Mouse (Mus musculus) MEL (cell line): ENCODE measurements around the gene Stpg2. TPM values are rescaled to one million over a fixed set of nuclear protein-coding genes. Genes with fewer than 3 reads are reported as not detected.

ENCODE experiments used
- DNase-seq: peaks from one replicate; pipeline ENCODE4 v3.0.0; 2011; ENCODE audit warnings: low read depth, low spot score
- H3K27ac ChIP-seq: 2 replicates; pipeline ENCODE4 v1.5.1; 2012; ENCODE audit warnings: low read depth, mild to moderate bottlenecking, control low read depth, low read length, moderate library complexity; ENCODE audit not compliant: control insufficient read depth
- H3K27me3 ChIP-seq, 2 experiments: fragments of 150-350 bp in 1 of 2; sonication (generic) in 1 of 2; 2 replicates each; pipeline ENCODE4 v1.6.1; 2012; ENCODE audit warnings: low read length in 2 of 2, mild to moderate bottlenecking in 2 of 2, improper control_type of control experiment in 1 of 2, moderate library complexity in 1 of 2; ENCODE audit not compliant: insufficient read depth in 2 of 2, control insufficient read depth in 1 of 2
- H3K36me3 ChIP-seq, 2 experiments: 2 replicates each; pipeline ENCODE4 v1.6.1; 2012 to 2014; ENCODE audit warnings: low read length in 2 of 2, improper control_type of control experiment in 1 of 2, inconsistent platforms in 1 of 2, mild to moderate bottlenecking in 1 of 2; ENCODE audit not compliant: insufficient read depth in 2 of 2, control insufficient read depth in 1 of 2
- H3K4me1 ChIP-seq, 2 experiments: fragments of 150-350 bp in 1 of 2; sonication (generic) in 1 of 2; 2 replicates each; pipeline ENCODE4 v1.6.1; 2012; ENCODE audit warnings: low read length in 2 of 2, improper control_type of control experiment in 1 of 2, mild to moderate bottlenecking in 1 of 2; ENCODE audit not compliant: insufficient read depth in 2 of 2, control insufficient read depth in 1 of 2
- H3K4me3 ChIP-seq, 2 experiments: fragments of 150-350 bp in 1 of 2; sonication (generic) in 1 of 2; 2 replicates each; pipeline ENCODE4 v1.5.1; 2012; ENCODE audit warnings: low read depth in 2 of 2, low read length in 2 of 2, mild to moderate bottlenecking in 2 of 2, moderate library complexity in 2 of 2, control low read depth in 1 of 2, improper control_type of control experiment in 1 of 2; ENCODE audit not compliant: control insufficient read depth in 1 of 2, insufficient read depth in 1 of 2
- H3K79me2 ChIP-seq: 2 replicates; pipeline ENCODE4 v1.6.1; 2012; ENCODE audit warnings: mild to moderate bottlenecking, low read length, moderate library complexity; ENCODE audit not compliant: control insufficient read depth, poor library complexity, insufficient read depth
- H3K9ac ChIP-seq: 2 replicates; pipeline ENCODE4 v1.6.1; 2012; ENCODE audit warnings: low read depth, mild to moderate bottlenecking, control low read depth, low read length, moderate library complexity; ENCODE audit not compliant: control insufficient read depth, poor library complexity, severe bottlenecking
- H3K9me3 ChIP-seq: fragments of 150-350 bp; sonication (generic); replicated peaks from 2 replicates; pipeline ENCODE4 v1.6.1; 2012; ENCODE audit warnings: mild to moderate bottlenecking, low read length, improper control_type of control experiment, moderate library complexity; ENCODE audit not compliant: insufficient read depth
- BHLHE40 ChIP-seq: IDR thresholded peaks from 2 replicates; pipeline ENCODE4 v1.6.1; 2012; ENCODE audit warnings: low read depth, mild to moderate bottlenecking, inconsistent platforms, low read length, improper control_type of control experiment, borderline replicate concordance
- CHD2 ChIP-seq: IDR thresholded peaks from 2 replicates; pipeline ENCODE4 v1.6.1; 2011; ENCODE audit warnings: low read length, improper control_type of control experiment
- CTCF ChIP-seq, 3 experiments: IDR thresholded peaks in 2 of 3; conservative IDR thresholded peaks in 1 of 3; 2 replicates each; pipeline ENCODE4 v1.5.1; 2011 to 2012; ENCODE audit warnings: low read length in 3 of 3, low read depth in 2 of 3, mild to moderate bottlenecking in 2 of 3, improper control_type of control experiment in 1 of 3, inconsistent platforms in 1 of 3, mixed read lengths in 1 of 3, moderate library complexity in 1 of 3; ENCODE audit not compliant: control insufficient read depth in 1 of 3, insufficient read depth in 1 of 3, poor library complexity in 1 of 3, severe bottlenecking in 1 of 3
- E2F4 ChIP-seq: IDR thresholded peaks from 2 replicates; pipeline ENCODE4 v1.6.1; 2011; ENCODE audit warnings: low read depth, low read length, improper control_type of control experiment, borderline replicate concordance
- ELF1 ChIP-seq: IDR thresholded peaks from 2 replicates; pipeline ENCODE4 v1.6.1; 2014; ENCODE audit warnings: low read depth, mild to moderate bottlenecking, inconsistent platforms, low read length, improper control_type of control experiment, moderate library complexity
- EP300 ChIP-seq, 2 experiments: IDR thresholded peaks; 2 replicates each; pipeline ENCODE4 v1.6.1; 2011; ENCODE audit warnings: improper control_type of control experiment in 2 of 2, low read length in 2 of 2, low read depth in 1 of 2, mild to moderate bottlenecking in 1 of 2
- HCFC1 ChIP-seq: IDR thresholded peaks from 2 replicates; pipeline ENCODE4 v1.6.1; 2012; ENCODE audit warnings: low read depth, mild to moderate bottlenecking, inconsistent platforms, low read length, improper control_type of control experiment, moderate library complexity
- KAT2A ChIP-seq: conservative IDR thresholded peaks from 2 replicates; pipeline ENCODE4 v1.6.1; 2012; ENCODE audit warnings: low read depth, low read length, improper control_type of control experiment, inconsistent platforms
- MAX ChIP-seq: IDR thresholded peaks from 2 replicates; pipeline ENCODE4 v1.6.1; 2011; ENCODE audit warnings: low read length, improper control_type of control experiment
- MAZ ChIP-seq: IDR thresholded peaks from 2 replicates; pipeline ENCODE4 v1.6.1; 2012; ENCODE audit warnings: low read depth, mild to moderate bottlenecking, inconsistent platforms, low read length, improper control_type of control experiment
- MEF2A ChIP-seq: IDR thresholded peaks from 2 replicates; pipeline ENCODE4 v1.6.1; 2014; ENCODE audit warnings: low read depth, mild to moderate bottlenecking, inconsistent platforms, low read length, improper control_type of control experiment; ENCODE audit not compliant: poor library complexity, insufficient replicate concordance, severe bottlenecking; ENCODE audit errors: extremely low read depth
- MYB ChIP-seq: IDR thresholded peaks from 2 replicates; pipeline ENCODE4 v1.6.1; 2011; ENCODE audit warnings: mild to moderate bottlenecking, low read depth, low read length, improper control_type of control experiment
- MYC ChIP-seq: IDR thresholded peaks from 2 replicates; pipeline ENCODE4 v1.6.1; 2011; ENCODE audit warnings: low read depth, mild to moderate bottlenecking, low read length, improper control_type of control experiment, moderate library complexity
- NRF1 ChIP-seq: IDR thresholded peaks from 2 replicates; pipeline ENCODE4 v1.6.1; 2014; ENCODE audit warnings: low read depth, mild to moderate bottlenecking, inconsistent platforms, low read length, improper control_type of control experiment, moderate library complexity; ENCODE audit not compliant: poor library complexity, insufficient read depth, severe bottlenecking
- POLR2A ChIP-seq, 2 experiments: IDR thresholded peaks; 2 replicates each; pipeline ENCODE4 v1.6.1; 2011 to 2012; ENCODE audit warnings: low read length in 2 of 2, mild to moderate bottlenecking in 2 of 2, control low read depth in 1 of 2, improper control_type of control experiment in 1 of 2, low read depth in 1 of 2, moderate library complexity in 1 of 2; ENCODE audit not compliant: control insufficient read depth in 1 of 2, insufficient read depth in 1 of 2, poor library complexity in 1 of 2
- POLR2AphosphoS2 ChIP-seq: IDR thresholded peaks from 2 replicates; pipeline ENCODE4 v1.6.1; 2011; ENCODE audit warnings: low read length, improper control_type of control experiment
- RAD21 ChIP-seq: IDR thresholded peaks from 2 replicates; pipeline ENCODE4 v1.6.1; 2011; ENCODE audit warnings: mild to moderate bottlenecking, low read depth, low read length, improper control_type of control experiment
- SIN3A ChIP-seq: IDR thresholded peaks from 2 replicates; pipeline ENCODE4 v1.6.1; 2012; ENCODE audit warnings: low read length, improper control_type of control experiment, inconsistent platforms
- TAL1 ChIP-seq: IDR thresholded peaks from 2 replicates; pipeline ENCODE4 v1.6.1; 2012; ENCODE audit warnings: mild to moderate bottlenecking, inconsistent platforms, low read length, moderate library complexity, mixed read lengths
- USF2 ChIP-seq, 2 experiments: IDR thresholded peaks; 2 replicates each; pipeline ENCODE4 v1.6.1; 2011 to 2012; ENCODE audit warnings: improper control_type of control experiment in 2 of 2, low read length in 2 of 2, borderline replicate concordance in 1 of 2, inconsistent platforms in 1 of 2, low read depth in 1 of 2, mild to moderate bottlenecking in 1 of 2; ENCODE audit not compliant: insufficient read depth in 1 of 2
- ZNF384 ChIP-seq: IDR thresholded peaks from 2 replicates; pipeline ENCODE4 v1.6.1; 2012; ENCODE audit warnings: low read depth, mild to moderate bottlenecking, inconsistent platforms, low read length, improper control_type of control experiment
- polyA plus RNA-seq, 2 experiments: library from polyadenylated mRNA; stranded (reverse) in 1 of 2; unstranded in 1 of 2; fragments of >175 nt in 1 of 2; fragments of >200 nt in 1 of 2; gene quantifications; 2 replicates each; pipeline versions ENCODE4 v1.2.1 to v1.2.4; 2012; ENCODE audit warnings: low replicate concordance in 2 of 2, low read depth in 1 of 2; ENCODE audit not compliant: insufficient read length in 2 of 2, insufficient read depth in 1 of 2, missing spikeins in 1 of 2
- total RNA-seq: library from RNA; depleted of rRNA; stranded (reverse); fragments of 300-350 nt; gene quantifications from 2 replicates; pipeline ENCODE4 v1.2.3, GENCODE M21; 2012

Gene Stpg2
- total and polyA plus RNA-seq, 3 experiments = not detected

GRCm38 (mm10) chr3:139216945-139217344, 11.5 kb downstream of the Stpg2 start:
- H3K79me2 ChIP-seq = no peaks in the 10 kb centered on the region
- H3K9me3 ChIP-seq = no peaks in the 10 kb centered on the region
- no peak overlapping the region for H3K4me3 ChIP-seq
- H3K4me1 ChIP-seq = no peaks in the 10 kb centered on the region
- H3K27me3 ChIP-seq = no peaks in the 10 kb centered on the region
- DNase-seq = no peak
- TF ChIP-seq POLR2AphosphoS2 = no peak
- no peak for TF ChIP-seq MYB
- TF ChIP-seq NRF1 = no peak
- TF ChIP-seq CTCF (IDR thresholded peaks at IDR 0.05 in 2 of 3, conservative IDR thresholded peaks at IDR 0.05 in 1 of 3; ENCODE audit: control insufficient read depth in 1 of 3, insufficient read depth in 1 of 3, low read depth in 2 of 3, low read length in 3 of 3, poor library complexity in 1 of 3, severe bottlenecking in 1 of 3) = no peak
- TF ChIP-seq BHLHE40 = no peak
- TF ChIP-seq EP300 (IDR thresholded peaks at IDR 0.05; ENCODE audit: low read depth in 1 of 2, low read length in 2 of 2) = no peak
- TF ChIP-seq POLR2A (IDR thresholded peaks at IDR 0.05; ENCODE audit: control insufficient read depth in 1 of 2, insufficient read depth in 1 of 2, low read depth in 1 of 2, low read length in 2 of 2, poor library complexity in 1 of 2) = no peak
- no peak for TF ChIP-seq USF2 (IDR thresholded peaks at IDR 0.05; ENCODE audit: borderline replicate concordance in 1 of 2, insufficient read depth in 1 of 2, low read depth in 1 of 2, low read length in 2 of 2)
- TF ChIP-seq MYC = no peak
- no peak for TF ChIP-seq TAL1
- no peak for TF ChIP-seq KAT2A
- no peak for TF ChIP-seq MEF2A
- TF ChIP-seq MAX = no peak
- TF ChIP-seq RAD21 = no peak
- no peak for TF ChIP-seq SIN3A
- TF ChIP-seq ELF1 = no peak
- TF ChIP-seq HCFC1 = no peak
- no peak for TF ChIP-seq E2F4
- TF ChIP-seq CHD2 = no peak
- H3K9ac ChIP-seq = no peak overlapping the region
- no peaks in the 10 kb centered on the region for H3K36me3 ChIP-seq
- no peak overlapping the region for H3K27ac ChIP-seq

GRCm38 (mm10) chr3:139225123-139225522, 19.6 kb downstream of the Stpg2 start:
- Histone ChIP-seq H3K27me3 (no peaks in the 10 kb centered on the region), H3K27ac (no peak overlapping the region), H3K4me1 (no peaks in the 10 kb centered on the region)
- DNase-seq = no peak
- TF ChIP-seq MAX (no peak), MAZ (no peak), ZNF384 (no peak)
- TF ChIP-seq, all 39 proteins: peak for 0
- no peak overlapping the region for H3K4me3 ChIP-seq
- H3K9ac ChIP-seq = no peak overlapping the region
- no peaks in the 10 kb centered on the region; the same call in 1 of the 2 replicates for H3K9me3 ChIP-seq
- H3K79me2 ChIP-seq = no peaks in the 10 kb centered on the region
- H3K36me3 ChIP-seq = no peaks in the 10 kb centered on the region
